Comparison of ENCODE assay signal across 20 mouse cellular contexts in the genomic region with DNA sequence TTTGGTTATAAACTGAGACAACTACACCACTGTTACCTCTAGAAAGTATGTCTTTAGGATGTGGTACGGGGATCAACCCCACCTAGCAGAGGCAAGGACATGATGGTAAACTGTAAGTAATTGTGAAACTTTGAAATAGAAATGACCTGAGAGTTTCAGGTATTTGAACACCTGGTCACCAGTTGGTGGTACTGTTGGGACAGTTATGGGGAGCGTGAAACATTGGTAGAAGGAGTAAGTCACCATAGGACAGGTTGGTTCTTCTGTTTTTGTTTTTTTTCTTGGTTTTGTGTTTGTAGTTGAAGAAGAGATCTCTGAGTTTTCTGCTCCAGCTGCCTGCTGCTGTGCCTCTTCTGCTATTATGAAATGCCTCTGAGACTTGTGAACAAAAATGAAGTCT.
A peak's percentile ranks its signal among the peaks of the same experiment; 100 is the strongest.
DNase-seq lines count a peak whose midpoint lies in the region; ATAC-seq and TF ChIP-seq lines count a peak whose summit lies in the region.
"Had no signal": no experiment of that assay in that cellular context is flagged by ENCODE, and none has a peak within 500 bp of the region (broad histone marks: within the 10 kb centered on the region; RNA-seq: fewer than 3 reads in every experiment).

No protein-coding gene starts in this region.

- in situ Hi-C loops in CH12.LX (cut with MboI; ENCODE audit: low pct_ligation_motif_present, low pct_unique_long_range_greater_than_20kb, low sequenced_read_pairs) = no loop called here

- no peak overlapping the region for H3K27ac ChIP-seq in gastrocnemius, adult 2 months
- H3K27ac ChIP-seq in CH12.LX (ENCODE audit: insufficient read depth, low read depth) = no peak overlapping the region
- H3K27ac ChIP-seq in hindbrain, embryonic 14.5 days = no peak overlapping the region
- H3K27ac ChIP-seq: embryonic facial prominence, embryonic 13.5 days; forebrain, embryonic 13.5 days; hindbrain, embryonic 13.5 days; intestine, embryonic 15.5 days had no signal

- no peaks in the 10 kb centered on the region for H3K36me3 ChIP-seq in CH12.LX (replicated peaks in 1 of 2; ENCODE audit: control insufficient read depth in 1 of 2, insufficient read depth in 1 of 2, low read length in 1 of 2)
- no peaks in the 10 kb centered on the region for H3K36me3 ChIP-seq in hindbrain, embryonic 14.5 days (replicated peaks; ENCODE audit: control insufficient read depth, insufficient read depth)
- H3K36me3 ChIP-seq: embryonic facial prominence, embryonic 13.5 days; hindbrain, embryonic 13.5 days; intestine, embryonic 15.5 days had no signal

- peak; percentile 49 for TF ChIP-seq CTCF in gastrocnemius, adult 2 months (IDR thresholded peaks at IDR 0.05)
- TF ChIP-seq CTCF in CH12.LX (conservative IDR thresholded peaks at IDR 0.05 in 1 of 2, IDR thresholded peaks at IDR 0.05 in 1 of 2; ENCODE audit: low read depth in 2 of 2, low read length in 2 of 2) = peak in 1 of 2 experiments; percentile 45; a peak in 2 of 4 replicates

- no peaks in the 10 kb centered on the region for H3K79me2 ChIP-seq in CH12.LX (replicated peaks; ENCODE audit: control insufficient read depth, extremely low read depth, insufficient read depth, poor library complexity, severe bottlenecking)

- no peaks in the 10 kb centered on the region for H3K27me3 ChIP-seq in CH12.LX (replicated peaks)
- H3K27me3 ChIP-seq in hindbrain, embryonic 14.5 days (ENCODE audit: control insufficient read depth, insufficient read depth, low read length) = no peaks in the 10 kb centered on the region
- H3K27me3 ChIP-seq: embryonic facial prominence, embryonic 13.5 days; forebrain, embryonic 13.5 days; hindbrain, embryonic 13.5 days; intestine, embryonic 15.5 days had no signal

- TF ChIP-seq RAD21 in CH12.LX (IDR thresholded peaks at IDR 0.05; ENCODE audit: low read depth, low read length) = peak; percentile 54

- no peak for TF ChIP-seq EP300 in CH12.LX (IDR thresholded peaks at IDR 0.05; ENCODE audit: low read length)

- no peaks in the 10 kb centered on the region for H3K4me1 ChIP-seq in CH12.LX (ENCODE audit: control insufficient read depth in 1 of 2, insufficient read depth in 2 of 2)
- no peaks in the 10 kb centered on the region for H3K4me1 ChIP-seq in hindbrain, embryonic 14.5 days (replicated peaks; ENCODE audit: control insufficient read depth, insufficient read depth, low read length)
- H3K4me1 ChIP-seq: embryonic facial prominence, embryonic 13.5 days; forebrain, embryonic 13.5 days; hindbrain, embryonic 13.5 days; intestine, embryonic 15.5 days had no signal

- dilution Hi-C loops in CH12.LX (cut with MboI; ENCODE audit: extremely low pct_ligation_motif_present, extremely low pct_unique_long_range_greater_than_20kb, low sequenced_read_pairs) = no loop called here

- H3K9ac ChIP-seq in CH12.LX (ENCODE audit: insufficient read depth, low read depth) = no peak overlapping the region
- H3K9ac ChIP-seq in hindbrain, embryonic 14.5 days = no peak overlapping the region
- H3K9ac ChIP-seq: embryonic facial prominence, embryonic 13.5 days; forebrain, embryonic 13.5 days; forebrain, postnatal 0 days; hindbrain, embryonic 13.5 days; intestine, embryonic 15.5 days had no signal

- no peaks in the 10 kb centered on the region for H3K9me3 ChIP-seq in CH12.LX (replicated peaks; ENCODE audit: low read length)
- no peaks in the 10 kb centered on the region for H3K9me3 ChIP-seq in hindbrain, embryonic 14.5 days (ENCODE audit: control insufficient read depth, low read length)
- H3K9me3 ChIP-seq: embryonic facial prominence, embryonic 13.5 days; forebrain, embryonic 13.5 days; hindbrain, embryonic 13.5 days; intestine, embryonic 15.5 days had no signal

- DNase-seq in gastrocnemius, adult 2 months = no peak
- no peak for DNase-seq in gastrocnemius, postnatal 25 days
- DNase-seq in 416B (ENCODE audit: low read depth) (peak; percentile 44), CH12.LX (ENCODE audit: extremely low read depth) (no peak)
- peak; percentile 3 for DNase-seq in skeletal muscle tissue, adult 2 months (ENCODE audit: low read depth, low spot score)
- no peak for DNase-seq in hindbrain, embryonic 14.5 days (ENCODE audit: low spot score)
- DNase-seq in retina, postnatal 1 day = no peak
- DNase-seq: adrenal gland, adult 2 months; adrenal gland, postnatal 25 days; cerebellum, adult 18-20 months; cerebellum, adult 9-11 months; cerebellum, postnatal 36 days; forebrain, postnatal 0 days; gastrocnemius, postnatal 14 days; heart, postnatal 10 days had no signal

- no peak for TF ChIP-seq POLR2A in CH12.LX (IDR thresholded peaks at IDR 0.05; ENCODE audit: low read depth, low read length)

- ATAC-seq in hindbrain, embryonic 14.5 days (ENCODE audit: low FRiP score) = no peak
- ATAC-seq: CD4-positive, CD25-positive, alpha-beta regulatory T cell, adult 4 months; forebrain, embryonic 13.5 days; forebrain, postnatal 0 days; intestine, embryonic 15.5 days had no signal

- no peak overlapping the region for H3K4me3 ChIP-seq in gastrocnemius, adult 2 months
- H3K4me3 ChIP-seq in CH12.LX (replicated peaks in 1 of 3; ENCODE audit: low read depth in 2 of 3, low read length in 2 of 3, poor library complexity in 1 of 3) = no peak overlapping the region
- H3K4me3 ChIP-seq in hindbrain, embryonic 14.5 days (replicated peaks; ENCODE audit: low read length) = no peak overlapping the region
- H3K4me3 ChIP-seq: embryonic facial prominence, embryonic 13.5 days; forebrain, embryonic 13.5 days; hindbrain, embryonic 13.5 days; intestine, embryonic 15.5 days had no signal

- intact Hi-C loops in gastrocnemius, adult 2 months (cut with DNase I) = no loop called here

- 93% methylated on average over 2 of the region's 2 CpGs for WGBS in hindbrain, embryonic 14.5 days

- no peak overlapping the region for H3K4me2 ChIP-seq in CH12.LX (ENCODE audit: insufficient read depth, low read depth, poor library complexity, severe bottlenecking)
- no peak overlapping the region for H3K4me2 ChIP-seq in hindbrain, embryonic 14.5 days (replicated peaks)
- H3K4me2 ChIP-seq: embryonic facial prominence, embryonic 13.5 days; forebrain, embryonic 13.5 days; hindbrain, embryonic 13.5 days; intestine, embryonic 15.5 days had no signal

TF ChIP-seq in CH12.LX, 34 proteins besides CTCF, POLR2A, EP300 and RAD21:
- TF ChIP-seq SMC3 (IDR thresholded peaks at IDR 0.05; ENCODE audit: low read depth, low read length) = peak; percentile 26; the same call in 1 of the 2 replicates
- TF ChIP-seq ZMIZ1 (IDR thresholded peaks at IDR 0.05; ENCODE audit: low read depth, low read length) = no peak
- no peak for TF ChIP-seq E2F4 (IDR thresholded peaks at IDR 0.05; ENCODE audit: insufficient replicate concordance, low read depth, low read length)
- TF ChIP-seq POLR2AphosphoS2 (IDR thresholded peaks at IDR 0.05; ENCODE audit: low read depth, low read length) = no peak

Comparison
In these comparisons a context has a peak if more than half of its experiments do, and no peak if none do; other contexts are left out.
1. DNase-seq: peak in 416B (single experiment) and skeletal muscle tissue, adult 2 months (single experiment); none in gastrocnemius, adult 2 months (single experiment), gastrocnemius, postnatal 25 days (single experiment), CH12.LX (single experiment), hindbrain, embryonic 14.5 days (single experiment) and retina, postnatal 1 day (single experiment).